Mouse (Mus musculus): Measurements from ENCODE around the gene Gjb5. TPM values are rescaled to one million over a fixed set of nuclear protein-coding genes. Genes with fewer than 3 reads are reported as not detected.
A peak's percentile ranks its signal among the peaks of the same experiment; 100 is the strongest.

The Gjb5 gene
- under 1 TPM; 0.48 to 0.61 TPM for total RNA-seq (2021)
- long read RNA-seq, experiment 1, result 0 reads
- long read RNA-seq, experiment 2, result 0 reads

GRCm38 (mm10) chr4:127358018-127358417 lies at the start of gene Gjb5:
Gene Gjb5, minus strand, starts transcription at chr4:127358181.
- intact Hi-C loops (cut with DNase I), result no loop called here
- DNase-seq, result peak in 1 of 2 experiments; percentile 14

- DNase-seq, result no peak
- intact Hi-C loops (cut with DNase I), result no loop called here
Observed at GRCm38 (mm10) chr4:127402614-127403013, 44.6 kb upstream of the Gjb5 start.

- intact Hi-C loops (cut with DNase I), result no loop called here
- DNase-seq, result no peak
Observed at GRCm38 (mm10) chr4:127402166-127402565, 44.2 kb upstream of the Gjb5 start.

- intact Hi-C loops (cut with DNase I), result no loop called here
- peak; percentile 41 to 65 for DNase-seq
Observed at GRCm38 (mm10) chr4:127400165-127401145, 42.5 kb upstream of the Gjb5 start.

GRCm38 (mm10) chr4:127395591-127395990 lies 37.6 kb upstream of the Gjb5 start:
- DNase-seq, result no peak
- intact Hi-C loops (cut with DNase I), result no loop called here

GRCm38 (mm10) chr4:127389645-127390044 lies 31.7 kb upstream of the Gjb5 start:
- intact Hi-C loops (cut with DNase I), result no loop called here
- DNase-seq, result no peak

GRCm38 (mm10) chr4:127377344-127377743 lies 19.4 kb upstream of the Gjb5 start:
- intact Hi-C loops (cut with DNase I), result no loop called here
- DNase-seq, result no peak

GRCm38 (mm10) chr4:127375541-127376177 lies 17.7 kb upstream of the Gjb5 start:
- intact Hi-C loops (cut with DNase I), result no loop called here
- no peak for DNase-seq

GRCm38 (mm10) chr4:127374645-127375044 lies 16.7 kb upstream of the Gjb5 start:
- no peak for DNase-seq
- intact Hi-C loops (cut with DNase I), result no loop called here

- intact Hi-C loops (cut with DNase I), result no loop called here
- no peak for DNase-seq
Observed at GRCm38 (mm10) chr4:127373491-127373890, 15.5 kb upstream of the Gjb5 start.

- peak; percentile 20 to 45 for DNase-seq
Observed at GRCm38 (mm10) chr4:127371546-127371945, 13.6 kb upstream of the Gjb5 start.

GRCm38 (mm10) chr4:127370447-127370846 lies 12.5 kb upstream of the Gjb5 start:
- intact Hi-C loops (cut with DNase I), result no loop called here
- no peak for DNase-seq

More at GRCm38 (mm10) chr4:127371546-127371945, 13.6 kb upstream of the Gjb5 start:
- intact Hi-C loops (cut with DNase I), result no loop called here

- intact Hi-C loops (cut with DNase I), result loop anchor here (2.0 to 5.0 kb wide), 3 partner anchors 68 to 1174 kb away; no protein-coding TSS in a partner anchor
- DNase-seq, result peak; percentile 72 to 81
Observed at GRCm38 (mm10) chr4:127368379-127368973, 10.5 kb upstream of the Gjb5 start.

- intact Hi-C loops (cut with DNase I), result loop anchor here (5.0 kb wide), 1 partner anchor 1176 kb away; no protein-coding TSS in a partner anchor
- DNase-seq, result peak in 1 of 2 experiments; percentile 9
Observed at GRCm38 (mm10) chr4:127365834-127366233, 7.9 kb upstream of the Gjb5 start.

GRCm38 (mm10) chr4:127365433-127365832 lies 7.5 kb upstream of the Gjb5 start:
- intact Hi-C loops (cut with DNase I), result loop anchor here (5.0 kb wide), 1 partner anchor 1177 kb away; no protein-coding TSS in a partner anchor
- DNase-seq, result no peak

GRCm38 (mm10) chr4:127364431-127364830 lies 6.5 kb upstream of the Gjb5 start:
- DNase-seq, result no peak
- intact Hi-C loops (cut with DNase I), result no loop called here

GRCm38 (mm10) chr4:127363331-127363730 lies 5.3 kb upstream of the Gjb5 start:
- intact Hi-C loops (cut with DNase I), result no loop called here
- DNase-seq, result no peak

GRCm38 (mm10) chr4:127362520-127362919 lies 4.5 kb upstream of the Gjb5 start:
- intact Hi-C loops (cut with DNase I), result no loop called here
- DNase-seq, result no peak

- peak in 1 of 2 experiments; percentile 21 for DNase-seq
Observed at GRCm38 (mm10) chr4:127354506-127355485, 3.2 kb downstream of the Gjb5 start.

More at GRCm38 (mm10) chr4:127354506-127355485, 3.2 kb downstream of the Gjb5 start:
- intact Hi-C loops (cut with DNase I), result no loop called here
